Mouse (Mus musculus) lung, adult 18-20 months (tissue): ENCODE data around the gene Scoc.
"Not testable (repeated sequence)": the region's sequence is repeated elsewhere in the genome, so short reads cannot be mapped to it uniquely, and the experiment has no call there.

Experiments
- DNase-seq, 2 experiments: peaks; one replicate each; pipeline ENCODE4 v3.0.0; 2022; ENCODE audit warnings: mixed read lengths in 2 of 2

The Scoc gene

GRCm38 (mm10) chr8:83458222-83458621 lies at the start of gene Scoc:
Gene Scoc (minus strand): TSS chr8:83458391.
- peak in 1 of 2 experiments; percentile 10 for DNase-seq

GRCm38 (mm10) chr8:83459606-83460005 lies 1.4 kb upstream of the Scoc start:
- DNase-seq: no peak

GRCm38 (mm10) chr8:83457121-83457520 lies 1.1 kb downstream of the Scoc start:
- DNase-seq: no peak

GRCm38 (mm10) chr8:83451056-83451455 lies 7.1 kb downstream of the Scoc start:
- DNase-seq: no peak

GRCm38 (mm10) chr8:83449960-83450359 lies 8.2 kb downstream of the Scoc start:
- DNase-seq: no peak

GRCm38 (mm10) chr8:83443052-83443400 lies 15.2 kb downstream of the Scoc start:
- no peak for DNase-seq

GRCm38 (mm10) chr8:83442243-83443051 lies 15.7 kb downstream of the Scoc start:
- DNase-seq: peak; percentile 97 to 99

GRCm38 (mm10) chr8:83441656-83442242 lies 16.4 kb downstream of the Scoc start:
- no peak for DNase-seq

GRCm38 (mm10) chr8:83437077-83437476 lies 21.1 kb downstream of the Scoc start:
- DNase-seq: no peak

GRCm38 (mm10) chr8:83429071-83429524 lies 29.1 kb downstream of the Scoc start:
- no peak for DNase-seq

- DNase-seq: not testable (repeated sequence)
Measured at GRCm38 (mm10) chr8:83428621-83429020, 29.6 kb downstream of the Scoc start.

- DNase-seq: peak; percentile 31 to 48
Measured at GRCm38 (mm10) chr8:83426949-83427348, 31.2 kb downstream of the Scoc start.

GRCm38 (mm10) chr8:83426104-83426759 lies 32.0 kb downstream of the Scoc start:
- DNase-seq: no peak

GRCm38 (mm10) chr8:83425202-83425601 lies 33.0 kb downstream of the Scoc start:
- DNase-seq: no peak

- peak in 1 of 2 experiments; percentile 11 for DNase-seq
Measured at GRCm38 (mm10) chr8:83423032-83423825, 35.0 kb downstream of the Scoc start.

GRCm38 (mm10) chr8:83421354-83421753 lies 36.8 kb downstream of the Scoc start:
- no peak for DNase-seq

GRCm38 (mm10) chr8:83418805-83419516 lies 39.2 kb downstream of the Scoc start:
- DNase-seq: peak; percentile 43

- DNase-seq: no peak
Measured at GRCm38 (mm10) chr8:83417970-83418369, 40.2 kb downstream of the Scoc start.

GRCm38 (mm10) chr8:83416878-83417277 lies 41.3 kb downstream of the Scoc start:
- DNase-seq: no peak

GRCm38 (mm10) chr8:83408496-83408895 lies 49.7 kb downstream of the Scoc start:
- DNase-seq: no peak

- DNase-seq: no peak
Measured at GRCm38 (mm10) chr8:83406836-83407235, 51.4 kb downstream of the Scoc start.

GRCm38 (mm10) chr8:83405548-83405947 lies 52.6 kb downstream of the Scoc start:
- no peak for DNase-seq
